Mouse (Mus musculus) midbrain, embryonic 11.5 days (tissue): ENCODE results near the gene Gmip. TPM values are rescaled to one million over a fixed set of nuclear protein-coding genes. Genes with fewer than 3 reads are reported as not detected.

Experiments
- ATAC-seq: fragments of 200-750 bp; cut with Nextera tagmentation; 2 replicates; pipeline ENCODE4 v1.8.0; 2017; ENCODE audit warnings: moderate TSS enrichment, moderate library complexity; ENCODE audit not compliant: low FRiP score
- DNase-seq: peaks from one replicate; pipeline ENCODE4 v3.0.0; 2015; ENCODE audit warnings: low spot score; ENCODE audit errors: missing footprints
- H3K27ac ChIP-seq: fragments of 300-500 bp; sonication (generic); 2 replicates; pipeline ENCODE4 v1.5.1; 2014; ENCODE audit warnings: low read depth, low read length
- H3K27me3 ChIP-seq: fragments of 300-500 bp; sonication (generic); 2 replicates; pipeline ENCODE4 v1.6.1; 2014; ENCODE audit warnings: mild to moderate bottlenecking, low read length, moderate library complexity, mixed read lengths; ENCODE audit not compliant: control insufficient read depth, insufficient read depth
- H3K36me3 ChIP-seq: fragments of 300-500 bp; sonication (generic); 2 replicates; pipeline ENCODE4 v1.6.1; 2014; ENCODE audit warnings: mild to moderate bottlenecking, low read length, moderate library complexity, mixed read lengths; ENCODE audit not compliant: control insufficient read depth, insufficient read depth
- H3K4me1 ChIP-seq: fragments of 300-500 bp; sonication (generic); 2 replicates; pipeline ENCODE4 v1.6.1; 2014; ENCODE audit warnings: low read length; ENCODE audit not compliant: control insufficient read depth, insufficient read depth
- H3K4me2 ChIP-seq: fragments of 300-500 bp; sonication (generic); 2 replicates; pipeline ENCODE4 v1.6.1; 2014; ENCODE audit warnings: mild to moderate bottlenecking, moderate library complexity
- H3K4me3 ChIP-seq: fragments of 300-500 bp; sonication (generic); 2 replicates; pipeline ENCODE4 v1.5.1; 2014; ENCODE audit warnings: low read depth, low read length
- H3K9ac ChIP-seq: fragments of 300-500 bp; sonication (generic); 2 replicates; pipeline ENCODE4 v1.6.1; 2014; ENCODE audit warnings: low read length
- H3K9me3 ChIP-seq: fragments of 300-500 bp; sonication (generic); 2 replicates; pipeline ENCODE4 v1.6.1; 2016; ENCODE audit warnings: low read length; ENCODE audit not compliant: control insufficient read depth
- WGBS: fragments of 180-500 bp; shearing (Covaris S2); extraction: QIAGEN DNeasy Blood & Tissue Kit; methylation state at CpG from one replicate; pipeline ENCODE4 v1.1.7; 2014; 5-methylcytosine and 5-hydroxymethylcytosine counted together
- polyA plus RNA-seq: library from polyadenylated mRNA; unstranded; fragments of >200 nt; fragmentation: Nextera tagmentation; extraction: Ambion mirVana; gene quantifications from 2 replicates; pipeline ENCODE4 v1.2.1, GENCODE M21; 2014

The Gmip gene
- polyA plus RNA-seq, 1 experiment from 2014 or later: 7.8 TPM

DNA sequence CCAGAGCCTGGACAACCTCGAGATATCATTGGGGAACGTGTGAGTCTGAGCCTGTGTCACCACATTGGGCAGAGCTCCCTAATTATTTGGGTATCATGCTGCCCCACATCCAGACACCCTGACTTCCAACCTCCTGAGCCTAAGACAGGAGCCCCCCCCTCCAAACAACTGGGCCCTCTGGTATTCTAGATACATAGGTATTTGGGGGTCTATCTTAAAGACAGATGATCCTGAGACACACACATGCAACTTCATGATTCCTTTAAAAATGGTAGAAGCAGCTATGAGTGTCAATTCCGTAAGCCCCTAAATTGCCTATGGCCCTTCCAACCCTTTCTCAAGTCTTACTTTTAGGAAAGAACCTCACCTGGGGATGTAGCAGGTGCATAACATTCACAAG is 1.3 kb downstream of the Gmip start:
- H3K36me3 ChIP-seq: peaks cover 33% of the 10 kb centered on the region

DNA sequence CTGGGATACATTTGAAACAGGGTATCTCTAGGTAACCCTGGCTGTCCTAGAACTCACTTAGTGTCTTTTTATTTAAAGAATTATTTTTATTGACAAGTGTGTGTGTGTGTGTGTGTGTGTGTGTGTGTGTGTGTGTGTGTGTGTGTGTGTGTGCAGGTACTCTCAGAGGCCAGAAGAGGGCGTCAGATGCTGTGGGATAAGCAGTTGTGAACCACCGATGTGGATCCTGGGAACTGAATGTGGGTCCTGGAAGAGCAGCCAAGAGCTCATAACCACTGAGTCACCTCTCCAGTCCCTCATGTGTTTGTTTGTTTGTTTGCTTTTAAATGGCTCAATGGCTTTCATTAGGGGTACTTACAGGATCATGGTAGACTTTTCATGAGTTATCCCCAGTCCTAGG is 6.4 kb downstream of the Gmip start:
- Histone ChIP-seq H3K4me3 (no peak overlapping the region), H3K36me3 (peaks cover 2% of the 10 kb centered on the region; the same call in 1 of the 2 replicates), H3K9me3 (no peaks in the 10 kb centered on the region), H3K4me2 (no peak overlapping the region), H3K9ac (no peak overlapping the region), H3K4me1 (no peaks in the 10 kb centered on the region), H3K27me3 (no peaks in the 10 kb centered on the region), H3K27ac (no peak overlapping the region)
- ATAC-seq (no peak), DNase-seq (no peak)
- 82% methylated on average over 2 of the region's 2 CpGs for WGBS

More for the DNA sequence above, 1.3 kb downstream of the Gmip start:
- Histone ChIP-seq H3K4me1 (peaks cover 6% of the 10 kb centered on the region; the same call in 1 of the 2 replicates), H3K9me3 (no peaks in the 10 kb centered on the region), H3K9ac (no peak overlapping the region), H3K4me2 (no peak overlapping the region), H3K4me3 (no peak overlapping the region), H3K27me3 (no peaks in the 10 kb centered on the region), H3K27ac (no peak overlapping the region)
- WGBS: 73% methylated on average over 3 of the region's 3 CpGs
- DNase-seq (peak; percentile 67), ATAC-seq (no peak)

DNA sequence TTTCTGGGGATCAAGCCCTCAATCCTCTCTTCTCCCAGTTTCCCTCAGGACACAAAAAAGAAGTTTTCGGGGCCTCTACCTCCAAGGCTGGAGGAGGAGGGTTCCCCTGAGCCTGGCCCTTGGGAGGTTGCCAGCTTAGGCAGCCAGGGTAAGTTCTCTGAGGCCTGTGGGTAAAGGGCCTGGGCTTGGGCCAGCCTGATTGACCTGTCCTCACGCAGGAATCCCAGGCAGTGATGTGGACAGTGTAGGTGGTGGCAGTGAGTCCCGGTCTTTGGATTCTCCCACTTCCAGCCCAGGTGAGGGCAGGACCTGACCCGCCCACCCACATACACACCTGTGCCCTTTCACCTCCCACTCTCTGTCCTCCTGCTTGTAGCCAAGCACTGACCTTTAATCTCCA is 6.9 kb downstream of the Gmip start:
- Histone ChIP-seq H3K9ac (no peak overlapping the region), H3K4me3 (no peak overlapping the region), H3K9me3 (no peaks in the 10 kb centered on the region), H3K4me2 (no peak overlapping the region), H3K36me3 (peaks cover 2% of the 10 kb centered on the region; the same call in 1 of the 2 replicates), H3K27ac (no peak overlapping the region), H3K27me3 (no peaks in the 10 kb centered on the region; the same call in 1 of the 2 replicates), H3K4me1 (no peaks in the 10 kb centered on the region)
- ATAC-seq (no peak), DNase-seq (no peak)
- WGBS: 98% methylated on average over 4 of the region's 4 CpGs

DNA sequence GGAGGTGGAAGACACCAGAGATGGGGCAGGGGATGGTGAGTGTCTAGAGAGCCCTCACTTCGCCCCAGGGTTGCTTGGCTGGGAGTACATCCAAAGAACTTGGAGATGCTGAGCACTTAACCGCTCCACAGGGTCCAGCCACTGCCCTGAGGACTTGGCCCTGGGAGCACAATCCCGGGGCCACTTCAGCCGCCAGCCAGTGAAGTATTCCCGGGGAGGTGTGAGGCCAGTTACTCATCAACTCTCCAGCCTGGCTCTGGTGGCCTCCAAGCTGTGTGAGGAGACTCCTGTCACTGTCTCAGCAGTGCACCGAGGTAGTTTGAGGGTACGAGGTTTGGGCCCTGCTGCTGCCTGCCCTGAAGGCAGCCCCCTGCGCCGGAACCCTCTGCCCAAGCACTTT is 12.0 kb downstream of the Gmip start:
- Histone ChIP-seq H3K27ac (no peak overlapping the region), H3K4me1 (peaks cover 11% of the 10 kb centered on the region), H3K9ac (no peak overlapping the region), H3K27me3 (no peaks in the 10 kb centered on the region; the same call in 1 of the 2 replicates), H3K4me3 (no peak overlapping the region), H3K36me3 (no peaks in the 10 kb centered on the region), H3K4me2 (no peak overlapping the region), H3K9me3 (no peaks in the 10 kb centered on the region)
- DNase-seq (no peak), ATAC-seq (no peak)
- WGBS: 89% methylated on average over 9 of the region's 9 CpGs

DNA sequence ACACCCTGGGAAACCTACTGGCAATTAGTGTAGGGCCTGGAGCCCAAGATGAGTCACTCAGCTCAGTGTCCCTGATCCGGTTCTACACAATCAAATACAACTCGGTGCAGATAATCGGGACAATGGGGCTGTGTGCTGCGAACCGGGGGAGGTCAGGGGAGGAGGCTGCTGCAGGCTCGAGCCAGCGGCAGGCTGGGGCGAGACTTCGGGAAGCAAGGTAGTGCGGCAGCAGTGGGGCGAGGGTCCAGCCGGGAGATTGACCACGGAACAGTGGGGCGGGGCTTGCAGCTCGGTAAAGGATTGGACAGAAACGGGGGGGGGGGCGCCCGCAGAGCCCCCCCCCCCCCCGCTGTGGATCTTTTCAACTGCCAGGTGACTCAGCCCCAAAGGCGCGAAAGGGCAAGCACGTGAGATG is 13.5 kb downstream of the Gmip start:
- Histone ChIP-seq H3K9me3 (no peaks in the 10 kb centered on the region), H3K27me3 (no peaks in the 10 kb centered on the region; the same call in 1 of the 2 replicates), H3K36me3 (no peaks in the 10 kb centered on the region; the same call in 1 of the 2 replicates), H3K4me1 (peaks cover 11% of the 10 kb centered on the region), H3K4me2 (peak overlapping the region; percentile 79), H3K9ac (peak overlapping the region; percentile 63), H3K4me3 (peak overlapping the region; percentile 45), H3K27ac (no peak overlapping the region)
- 2% methylated on average over 11 of the region's 22 CpGs for WGBS
- ATAC-seq (peak; percentile 65), DNase-seq (peak; percentile 91)

DNA sequence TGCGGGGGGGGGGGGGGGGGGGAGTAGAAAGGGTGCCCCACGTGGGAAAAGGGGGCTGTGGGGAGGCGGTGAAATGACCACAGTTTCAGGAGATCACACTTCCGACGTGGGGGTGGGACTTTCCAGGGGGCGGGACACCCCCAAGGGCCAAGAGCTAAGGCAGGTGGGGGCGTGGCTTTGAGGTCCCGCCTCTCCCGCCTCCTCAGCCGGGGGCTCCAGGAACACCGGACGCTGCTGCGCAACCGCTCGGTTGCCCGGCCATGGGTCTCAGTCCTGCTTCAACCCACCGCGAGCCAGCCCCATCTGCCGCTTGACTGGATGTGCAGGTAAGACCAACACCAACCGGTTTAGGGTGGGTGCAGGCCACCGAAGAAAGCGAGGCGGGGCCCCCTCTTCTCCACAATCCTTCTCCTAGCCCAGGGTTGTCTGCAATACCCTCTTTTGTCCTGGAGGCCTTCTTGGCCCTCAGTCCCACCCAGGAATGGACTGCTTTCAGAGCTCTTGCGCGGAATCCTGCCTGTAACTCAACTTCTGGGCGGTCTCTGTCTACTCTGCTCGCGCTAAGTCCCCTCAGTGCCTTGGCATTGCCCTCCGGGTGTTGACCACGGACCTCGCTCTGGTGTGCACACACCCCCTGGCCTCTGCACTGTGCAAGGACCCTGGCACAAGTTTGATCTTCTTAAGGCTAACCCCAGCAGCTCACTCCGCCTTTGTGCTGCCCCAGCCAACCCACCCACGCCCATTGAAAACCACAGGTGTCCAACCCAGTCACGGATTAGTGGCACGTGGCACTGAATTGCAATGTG is 14.1 kb downstream of the Gmip start, which contains the start of gene Lpar2:
Lpar2 (plus strand) TSS at position 44 of the 806 bp plus-strand sequence.
- DNase-seq (peak; percentile 97), ATAC-seq (peak; percentile 83)
- Histone ChIP-seq H3K9ac (peak within 1 kb of the TSS; percentile 63), H3K27me3 (no peaks in the 10 kb centered on the region; the same call in 1 of the 2 replicates), H3K36me3 (no peaks in the 10 kb centered on the region; the same call in 1 of the 2 replicates), H3K4me1 (peaks cover 11% of the 10 kb centered on the region), H3K9me3 (no peaks in the 10 kb centered on the region), H3K4me3 (peak within 1 kb of the TSS; percentile 45), H3K4me2 (peak within 1 kb of the TSS; percentile 79), H3K27ac (no peak within 1 kb of the TSS; the same call in 1 of the 2 replicates)
- WGBS: 2% methylated on average over 33 of the region's 35 CpGs

DNA sequence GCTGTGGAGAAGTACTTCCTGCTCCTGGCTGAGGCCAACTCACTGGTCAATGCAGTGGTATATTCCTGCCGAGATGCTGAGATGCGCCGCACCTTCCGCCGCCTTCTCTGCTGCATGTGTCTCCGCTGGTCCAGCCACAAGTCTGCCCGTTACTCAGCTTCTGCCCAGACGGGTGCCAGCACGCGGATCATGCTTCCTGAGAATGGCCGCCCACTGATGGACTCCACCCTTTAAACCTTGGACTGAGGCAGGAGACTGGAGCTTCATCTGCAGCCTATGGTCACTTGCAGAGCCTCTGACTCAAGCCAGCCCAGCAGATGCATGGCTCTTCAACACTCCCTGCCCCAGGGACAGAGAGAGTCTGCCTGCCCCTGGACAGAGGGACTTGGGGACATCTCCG is 17.9 kb downstream of the Gmip start:
- no peaks in the 10 kb centered on the region; the same call in 1 of the 2 replicates for H3K36me3 ChIP-seq
- no peak overlapping the region for H3K4me3 ChIP-seq
- H3K27me3 ChIP-seq: no peaks in the 10 kb centered on the region; the same call in 1 of the 2 replicates
- DNase-seq: no peak
- peaks cover 11% of the 10 kb centered on the region for H3K4me1 ChIP-seq
- no peak for ATAC-seq
- no peak overlapping the region for H3K4me2 ChIP-seq
- H3K9ac ChIP-seq: no peak overlapping the region
- no peak overlapping the region for H3K27ac ChIP-seq
- no peaks in the 10 kb centered on the region for H3K9me3 ChIP-seq
- WGBS: 93% methylated on average over 12 of the region's 12 CpGs

DNA sequence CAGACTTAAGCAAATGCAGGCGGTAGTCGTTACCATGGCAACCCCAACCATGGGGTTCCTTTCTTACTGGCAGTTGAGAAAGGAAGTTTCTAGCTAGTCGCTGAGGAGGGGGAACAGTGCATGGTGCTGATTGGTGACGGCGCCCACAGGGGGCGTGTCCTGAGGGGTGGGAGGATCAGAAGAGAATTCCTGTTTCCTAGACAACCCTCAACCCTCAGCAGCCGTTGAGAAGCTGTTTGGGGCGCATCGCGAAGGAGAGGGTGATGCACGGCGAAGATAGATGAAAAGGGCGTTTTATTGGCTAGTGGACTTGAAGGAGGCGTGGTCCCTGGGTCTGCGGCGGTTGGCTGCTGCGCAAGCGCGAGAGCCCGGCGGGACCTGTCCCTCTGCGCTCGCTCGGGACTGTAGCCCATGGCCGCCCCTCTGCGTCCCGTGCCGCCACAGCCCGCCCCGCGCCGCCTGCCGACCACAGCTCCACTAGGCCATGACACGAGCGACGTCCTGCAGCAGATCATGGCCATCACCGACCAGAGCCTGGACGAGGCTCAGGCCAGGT is 23.9 kb downstream of the Gmip start, which contains the start of gene Pbx4:
Pbx4 (plus strand) TSS at position 194 of the 556 bp plus-strand sequence.
- no peaks in the 10 kb centered on the region for H3K27me3 ChIP-seq
- peaks cover 5% of the 10 kb centered on the region for H3K4me1 ChIP-seq
- H3K36me3 ChIP-seq: no peaks in the 10 kb centered on the region
- under 1% methylated on average over 38 of the region's 38 CpGs for WGBS
- H3K27ac ChIP-seq: peak within 1 kb of the TSS; percentile 59
- DNase-seq (peak; percentile 99), ATAC-seq (peak; percentile 98)
- peak within 1 kb of the TSS; percentile 54 for H3K4me3 ChIP-seq
- no peaks in the 10 kb centered on the region for H3K9me3 ChIP-seq
- H3K9ac ChIP-seq: peak within 1 kb of the TSS; percentile 64
- peak within 1 kb of the TSS; percentile 65 for H3K4me2 ChIP-seq
